11 mouse cellular contexts compared by ENCODE assay signal in genomic region chr7:35035565-35035964, GRCm38 (mm10). TPM values are rescaled to one million over a fixed set of nuclear protein-coding genes. Genes with fewer than 3 reads are reported as not detected.
A peak's percentile ranks its signal among the peaks of the same experiment; 100 is the strongest.
DNase-seq lines count a peak whose midpoint lies in the region; ATAC-seq and TF ChIP-seq lines count a peak whose summit lies in the region.
"Had no signal": no experiment of that assay in that cellular context is flagged by ENCODE, and none has a peak within 500 bp of the region (broad histone marks: within the 10 kb centered on the region; RNA-seq: fewer than 3 reads in every experiment).

No protein-coding gene starts in this region.

- TF ChIP-seq CTCF in liver, embryonic 14.5 days (IDR thresholded peaks at IDR 0.05; ENCODE audit: low read depth): no peak

- no peaks in the 10 kb centered on the region for H3K9me3 ChIP-seq in embryonic facial prominence, embryonic 12.5 days
- H3K9me3 ChIP-seq in embryonic facial prominence, embryonic 10.5 days: no peaks in the 10 kb centered on the region
- no peaks in the 10 kb centered on the region for H3K9me3 ChIP-seq in kidney, embryonic 15.5 days (replicated peaks)
- H3K9me3 ChIP-seq in liver, embryonic 14.5 days (ENCODE audit: control insufficient read depth, low read length): no peaks in the 10 kb centered on the region
- H3K9me3 ChIP-seq: stomach, embryonic 15.5 days had no signal

- peak; percentile 57 for TF ChIP-seq EP300 in liver, embryonic 14.5 days (IDR thresholded peaks at IDR 0.05; ENCODE audit: low read depth)

- no peak for ATAC-seq in embryonic facial prominence, embryonic 12.5 days (ENCODE audit: insufficient number of reproducible peaks, insufficient read depth, low FRiP score, low TSS enrichment)
- ATAC-seq in kidney, embryonic 15.5 days (replicated peaks; ENCODE audit: low FRiP score): no peak
- peak; percentile 50; the same call in 1 of the 2 replicates for ATAC-seq in common myeloid progenitor, adult 5-6 weeks (replicated peaks; ENCODE audit: low read depth, poor library complexity, severe bottlenecking)
- peak; percentile 75 for ATAC-seq in liver, embryonic 14.5 days (ENCODE audit: insufficient read depth)
- no peak for ATAC-seq in erythroblast, adult 5-6 weeks (replicated peaks; ENCODE audit: low FRiP score, poor library complexity, severe bottlenecking)
- no peak for ATAC-seq in CD4-positive, CD25-positive, alpha-beta regulatory T cell, adult 4 months

- no peak overlapping the region for H3K4me2 ChIP-seq in embryonic facial prominence, embryonic 12.5 days (replicated peaks)
- H3K4me2 ChIP-seq in kidney, embryonic 15.5 days: no peak overlapping the region
- no peak overlapping the region for H3K4me2 ChIP-seq in liver, embryonic 14.5 days (ENCODE audit: low read depth)
- H3K4me2 ChIP-seq: stomach, embryonic 15.5 days had no signal

- no peak overlapping the region for H3K9ac ChIP-seq in embryonic facial prominence, embryonic 12.5 days
- H3K9ac ChIP-seq in kidney, embryonic 15.5 days: no peak overlapping the region
- H3K9ac ChIP-seq in liver, embryonic 14.5 days (replicated peaks): no peak overlapping the region
- H3K9ac ChIP-seq: stomach, embryonic 15.5 days had no signal

- H3K36me3 ChIP-seq in embryonic facial prominence, embryonic 12.5 days: peaks cover 40% of the 10 kb centered on the region
- H3K36me3 ChIP-seq in embryonic facial prominence, embryonic 10.5 days (replicated peaks): peaks cover 92% of the 10 kb centered on the region
- H3K36me3 ChIP-seq in kidney, embryonic 15.5 days: peaks cover 43% of the 10 kb centered on the region
- no peaks in the 10 kb centered on the region; the same call in 1 of the 2 replicates for H3K36me3 ChIP-seq in liver, embryonic 14.5 days (replicated peaks; ENCODE audit: control insufficient read depth, insufficient read depth, low read depth)
- H3K36me3 ChIP-seq: stomach, embryonic 15.5 days had no signal

- H3K27ac ChIP-seq in embryonic facial prominence, embryonic 12.5 days: 0 out of 2 replicates have a peak overlapping the region, but pooled peaks have one; percentile 17
- no peak overlapping the region for H3K27ac ChIP-seq in embryonic facial prominence, embryonic 10.5 days (replicated peaks)
- H3K27ac ChIP-seq in kidney, embryonic 15.5 days: peak overlapping the region; percentile 61
- no peak overlapping the region for H3K27ac ChIP-seq in liver, embryonic 14.5 days

- H3K27me3 ChIP-seq in embryonic facial prominence, embryonic 12.5 days: no peaks in the 10 kb centered on the region
- H3K27me3 ChIP-seq in embryonic facial prominence, embryonic 10.5 days (replicated peaks; ENCODE audit: low read depth, poor library complexity, severe bottlenecking): no peaks in the 10 kb centered on the region
- no peaks in the 10 kb centered on the region for H3K27me3 ChIP-seq in kidney, embryonic 15.5 days
- no peaks in the 10 kb centered on the region for H3K27me3 ChIP-seq in liver, embryonic 14.5 days (ENCODE audit: control insufficient read depth, insufficient read depth, low read length)
- H3K27me3 ChIP-seq: stomach, embryonic 15.5 days had no signal

- DNase-seq in embryonic facial prominence, embryonic 10.5 days (ENCODE audit: low spot score): no peak
- no peak for DNase-seq in kidney, postnatal 36 days
- peak in 1 of 3 experiments; percentile 11 for DNase-seq in liver, embryonic 14.5 days (ENCODE audit: low read depth in 3 of 3, low spot score in 3 of 3)
- DNase-seq: cerebellum, adult 8-10 months; right cerebral cortex, postnatal 25 days had no signal

- 88% methylated on average over 4 of the region's 4 CpGs for WGBS in embryonic facial prominence, embryonic 12.5 days
- WGBS in embryonic facial prominence, embryonic 10.5 days: 86% methylated on average over 4 of the region's 4 CpGs
- 77% methylated on average over 4 of the region's 4 CpGs for WGBS in kidney, embryonic 15.5 days
- WGBS in liver, embryonic 14.5 days (ENCODE audit: insufficient replicate concordance): 10% methylated on average over 4 of the region's 4 CpGs

- 0 out of 2 replicates have a peak, but pooled peaks cover 12% of the 10 kb centered on the region for H3K4me1 ChIP-seq in embryonic facial prominence, embryonic 12.5 days
- H3K4me1 ChIP-seq in embryonic facial prominence, embryonic 10.5 days: peaks cover 14% of the 10 kb centered on the region
- H3K4me1 ChIP-seq in kidney, embryonic 15.5 days: peaks cover 28% of the 10 kb centered on the region
- peaks cover 0 to 8% of the 10 kb centered on the region in 2 experiments; a peak in 2 of 4 replicates for H3K4me1 ChIP-seq in liver, embryonic 14.5 days (replicated peaks; ENCODE audit: control insufficient read depth in 2 of 2, insufficient read depth in 2 of 2, low read length in 1 of 2)

- no peak overlapping the region for H3K4me3 ChIP-seq in embryonic facial prominence, embryonic 12.5 days
- no peak overlapping the region for H3K4me3 ChIP-seq in embryonic facial prominence, embryonic 10.5 days
- no peak overlapping the region for H3K4me3 ChIP-seq in kidney, embryonic 15.5 days (replicated peaks)
- no peak overlapping the region for H3K4me3 ChIP-seq in liver, embryonic 14.5 days (ENCODE audit: insufficient read depth in 1 of 2, low read depth in 2 of 2, low read length in 2 of 2)
- H3K4me3 ChIP-seq: stomach, embryonic 15.5 days had no signal

RNA-seq across cellular contexts. Expression of gene Cebpg, which starts 20.8 kb away (rescaled TPM):
- 49.9 and 55.8 TPM in 2 replicates for polyA plus RNA-seq in embryonic facial prominence, embryonic 12.5 days (2016; fragmentation: Nextera tagmentation; extraction: Ambion mirVana)
- polyA plus RNA-seq in embryonic facial prominence, embryonic 10.5 days (2016; fragmentation: Nextera tagmentation; extraction: Ambion mirVana): 42.9 and 46.8 TPM in 2 replicates
- 37.4 and 41.5 TPM in 2 replicates for polyA plus RNA-seq in kidney, embryonic 15.5 days (2015; fragmentation: Nextera tagmentation; extraction: Ambion mirVana)
- total RNA-seq in common myeloid progenitor, adult 5-6 weeks (2017): 29.8 and 33.7 TPM in 2 replicates
- polyA plus RNA-seq in liver, embryonic 14.5 days (2012; rRNA removed): 4.7 and 9.2 TPM in 2 replicates
- polyA plus RNA-seq in liver, embryonic 14.5 days (2014; fragmentation: Nextera tagmentation; extraction: Ambion mirVana): 14.5 and 14.7 TPM in 2 replicates
- total RNA-seq in erythroblast, adult 5-6 weeks (2015; ENCODE audit: low replicate concordance): 8.5 and 13.0 TPM in 2 replicates
- 26.9 and 28.3 TPM in 2 replicates for total RNA-seq in erythroblast, adult 5-6 weeks (2017; ENCODE audit: low replicate concordance)
- 10 to 100 TPM in 1 of 2 experiments, 1 to 10 TPM in 1; 9.4 to 10.9 TPM for polyA plus RNA-seq in CD4-positive, CD25-positive, alpha-beta regulatory T cell, adult 4 months (2017; shearing (Covaris generic))

Comparison
In these comparisons a context has a peak if more than half of its experiments do, and no peak if none do; other contexts are left out.
1. H3K27ac ChIP-seq: peak in embryonic facial prominence, embryonic 12.5 days (single experiment) and kidney, embryonic 15.5 days (single experiment); none in embryonic facial prominence, embryonic 10.5 days (single experiment) and liver, embryonic 14.5 days (single experiment).
2. ATAC-seq: peak in common myeloid progenitor, adult 5-6 weeks (single experiment) and liver, embryonic 14.5 days (single experiment); none in embryonic facial prominence, embryonic 12.5 days (single experiment), kidney, embryonic 15.5 days (single experiment), erythroblast, adult 5-6 weeks (single experiment) and CD4-positive, CD25-positive, alpha-beta regulatory T cell, adult 4 months (single experiment).